Mouse (Mus musculus): ENCODE measurements around the gene Daxx. TPM values are rescaled to one million over a fixed set of nuclear protein-coding genes. Genes with fewer than 3 reads are reported as not detected.

Gene Daxx
- polyA plus RNA-seq, 1 experiment from 2014 or later, result 90.8 TPM

DNA sequence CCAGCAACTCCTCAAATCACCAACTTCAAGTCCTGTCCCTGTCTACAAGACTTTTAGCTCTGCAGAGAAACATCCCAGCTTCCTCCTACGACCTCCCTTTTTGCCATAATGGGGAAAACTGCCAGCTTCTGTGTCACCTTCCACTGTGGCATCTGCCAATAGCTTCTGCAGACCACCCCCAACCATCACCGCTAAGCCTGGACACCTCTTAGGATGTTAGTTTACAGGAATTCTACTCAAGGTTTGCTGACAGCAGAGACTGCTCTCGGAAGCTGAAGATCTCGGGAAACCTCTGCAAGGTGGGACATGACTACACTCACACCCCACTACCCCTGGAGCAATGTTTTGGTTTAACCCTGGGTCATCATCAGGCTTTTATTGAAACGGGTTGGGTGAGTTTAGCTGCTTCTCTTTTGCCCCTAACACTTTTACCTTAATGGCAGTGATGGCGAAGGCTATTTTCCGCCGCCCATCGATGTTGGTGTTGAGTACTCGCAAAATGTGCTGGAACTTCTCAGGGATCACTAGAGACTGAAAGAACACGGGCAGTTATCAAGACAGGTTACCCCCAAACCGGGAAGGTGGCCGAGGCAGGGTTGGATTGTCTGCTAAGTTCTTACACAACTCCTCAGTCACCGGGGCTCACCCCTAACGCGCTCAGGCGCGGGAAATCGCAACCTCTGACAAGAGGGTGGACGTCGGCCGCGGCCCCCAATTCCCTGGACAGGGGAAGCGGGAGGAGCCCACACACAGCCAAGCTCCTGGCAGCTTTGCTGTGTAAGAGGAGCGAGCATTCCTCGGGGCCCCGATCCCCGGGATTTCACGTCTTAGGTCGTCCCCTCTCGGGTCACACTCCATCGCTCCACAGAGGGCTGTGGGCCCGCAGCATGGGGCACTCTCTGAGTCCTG lies 45.7 kb downstream of the Daxx start:
- no peaks in the 10 kb centered on the region for H3K9me3 ChIP-seq
- H3K27ac ChIP-seq, result peak overlapping the region; percentile 95
- H3K36me3 ChIP-seq (replicated peaks), result peaks cover 72% of the 10 kb centered on the region
- no peaks in the 10 kb centered on the region for H3K27me3 ChIP-seq (ENCODE audit: poor library complexity, severe bottlenecking)
- H3K4me1 ChIP-seq, result peaks cover 65% of the 10 kb centered on the region
- no peak for DNase-seq (ENCODE audit: extremely low spot score, low spot score)
- under 1% methylated on average over 33 of the region's 33 CpGs for WGBS
- H3K4me3 ChIP-seq, result peak overlapping the region; percentile 71

DNA sequence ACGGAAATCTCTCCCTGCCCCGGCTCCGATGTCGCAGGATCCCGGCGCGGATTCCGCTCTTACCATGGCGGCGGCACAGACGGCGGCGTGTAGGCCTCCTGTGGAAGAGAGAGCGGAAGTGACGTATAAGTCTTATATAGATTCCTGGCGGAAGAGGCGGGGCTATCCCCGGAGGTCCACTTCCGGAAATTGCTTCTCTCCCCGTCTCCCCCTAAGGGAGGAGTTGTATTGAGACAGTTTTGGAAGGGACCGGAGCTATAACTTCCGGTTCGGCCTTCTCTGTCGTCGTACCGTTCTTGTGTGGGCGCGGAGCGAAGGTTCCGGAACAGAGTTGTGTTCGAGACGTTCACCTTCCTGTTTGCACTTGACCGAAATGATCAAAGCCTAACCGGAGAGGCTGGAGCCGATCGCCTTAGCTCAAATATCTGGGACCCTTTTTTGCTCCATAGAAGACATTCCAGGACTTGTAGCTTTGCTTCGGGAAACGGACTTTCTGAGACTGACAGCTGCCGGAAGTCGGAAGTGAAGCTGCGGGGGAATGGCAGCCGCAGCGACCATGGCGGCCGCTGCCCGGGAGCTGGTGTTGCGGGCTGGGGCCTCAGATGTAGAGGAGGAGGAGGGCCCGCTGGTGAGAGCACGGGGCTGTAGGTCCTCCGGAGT lies 46.5 kb downstream of the Daxx start, which contains the start of the genes Vps52 and Rps18:
TSS of gene Vps52 (plus strand) at position 258 of the 660 bp plus-strand sequence.
TSS of gene Rps18 (minus strand) at position 447 of the 660 bp plus-strand sequence.
- Histone ChIP-seq H3K4me1 (peaks cover 57% of the 10 kb centered on the region), H3K27ac (peak within 1 kb of the TSS; percentile 95), H3K36me3 (replicated peaks) (peaks cover 72% of the 10 kb centered on the region), H3K9me3 (no peaks in the 10 kb centered on the region), H3K27me3 (ENCODE audit: poor library complexity, severe bottlenecking) (no peaks in the 10 kb centered on the region), H3K4me3 (peak within 1 kb of the TSS; percentile 71)
- DNase-seq (ENCODE audit: extremely low spot score, low spot score), result peak; percentile 94
- under 1% methylated on average over 50 of the region's 50 CpGs for WGBS

DNA sequence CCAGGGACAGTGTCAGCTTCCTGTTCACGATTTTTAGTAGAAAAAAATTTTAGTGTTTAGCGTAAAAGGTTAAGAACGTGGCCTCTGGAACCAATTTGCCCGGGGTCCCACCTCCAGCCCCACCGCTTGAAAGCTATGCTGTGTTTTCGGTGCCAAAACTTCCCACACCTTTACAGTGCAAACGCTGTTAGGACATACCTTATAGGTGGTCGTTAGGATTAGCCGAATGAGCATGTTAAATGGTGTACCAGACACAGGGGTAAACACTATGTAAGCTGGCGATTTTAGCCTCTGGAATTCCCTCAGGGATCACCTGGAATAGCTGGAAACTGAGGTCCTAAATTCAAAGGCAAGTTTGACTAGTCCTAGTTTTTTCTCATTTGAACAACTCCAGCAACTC lies 47.1 kb downstream of the Daxx start:
- peaks cover 51% of the 10 kb centered on the region for H3K4me1 ChIP-seq
- no peaks in the 10 kb centered on the region for H3K27me3 ChIP-seq (ENCODE audit: poor library complexity, severe bottlenecking)
- 8% methylated on average over 10 of the region's 10 CpGs for WGBS
- DNase-seq (ENCODE audit: extremely low spot score, low spot score), result no peak
- peaks cover 72% of the 10 kb centered on the region for H3K36me3 ChIP-seq (replicated peaks)
- peak overlapping the region; percentile 95 for H3K27ac ChIP-seq
- H3K4me3 ChIP-seq, result peak overlapping the region; percentile 71
- H3K9me3 ChIP-seq, result no peaks in the 10 kb centered on the region

DNA sequence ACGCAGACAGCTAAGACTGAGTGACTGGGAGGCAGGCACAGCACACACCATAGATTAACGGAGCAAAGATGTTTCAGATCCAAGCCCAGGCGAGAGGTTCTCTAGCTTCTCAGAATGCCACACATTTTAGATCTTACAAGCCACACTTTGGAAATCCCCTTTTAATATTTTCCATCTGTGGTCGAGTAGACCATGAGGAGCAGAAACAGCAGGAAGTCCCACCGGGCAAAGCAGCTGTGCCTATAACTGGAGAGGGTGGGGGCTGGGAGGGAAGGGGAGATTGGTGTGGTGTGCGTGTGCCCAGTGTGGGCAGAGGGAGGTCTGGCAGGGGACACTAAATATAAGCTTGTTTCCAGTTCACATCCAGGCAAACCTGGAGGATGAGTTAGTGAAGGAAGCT lies 48.3 kb downstream of the Daxx start:
- peak overlapping the region; percentile 13 for H3K4me3 ChIP-seq
- H3K27ac ChIP-seq, result no peak overlapping the region
- H3K27me3 ChIP-seq (ENCODE audit: poor library complexity, severe bottlenecking), result no peaks in the 10 kb centered on the region
- 84% methylated on average over 6 of the region's 6 CpGs for WGBS
- H3K36me3 ChIP-seq (replicated peaks), result peaks cover 72% of the 10 kb centered on the region
- peaks cover 39% of the 10 kb centered on the region for H3K4me1 ChIP-seq
- no peak for DNase-seq (ENCODE audit: extremely low spot score, low spot score)
- H3K9me3 ChIP-seq, result no peaks in the 10 kb centered on the region

DNA sequence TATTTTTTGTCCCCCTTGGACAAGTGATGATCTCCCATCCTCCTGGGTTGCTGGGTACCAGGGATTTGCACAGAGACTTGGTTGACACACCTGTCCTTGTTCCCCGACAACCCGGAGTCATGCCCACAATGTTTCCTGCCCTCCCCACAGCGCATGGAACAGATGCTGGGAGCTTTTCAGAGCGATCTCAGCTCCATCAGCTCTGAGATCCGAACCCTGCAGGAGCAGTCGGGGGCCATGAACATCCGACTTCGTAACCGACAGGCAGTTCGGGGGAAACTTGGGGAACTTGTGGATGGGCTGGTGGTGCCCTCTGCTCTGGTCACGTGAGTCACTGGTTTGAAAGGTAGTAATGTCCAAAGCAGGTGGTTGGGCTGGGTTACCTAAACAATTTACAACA lies 49.2 kb downstream of the Daxx start:
- Histone ChIP-seq H3K27me3 (ENCODE audit: poor library complexity, severe bottlenecking) (no peaks in the 10 kb centered on the region), H3K4me3 (no peak overlapping the region), H3K27ac (no peak overlapping the region), H3K4me1 (peaks cover 30% of the 10 kb centered on the region), H3K36me3 (replicated peaks) (peaks cover 72% of the 10 kb centered on the region), H3K9me3 (no peaks in the 10 kb centered on the region)
- DNase-seq (ENCODE audit: extremely low spot score, low spot score), result no peak
- 92% methylated on average over 11 of the region's 11 CpGs for WGBS

DNA sequence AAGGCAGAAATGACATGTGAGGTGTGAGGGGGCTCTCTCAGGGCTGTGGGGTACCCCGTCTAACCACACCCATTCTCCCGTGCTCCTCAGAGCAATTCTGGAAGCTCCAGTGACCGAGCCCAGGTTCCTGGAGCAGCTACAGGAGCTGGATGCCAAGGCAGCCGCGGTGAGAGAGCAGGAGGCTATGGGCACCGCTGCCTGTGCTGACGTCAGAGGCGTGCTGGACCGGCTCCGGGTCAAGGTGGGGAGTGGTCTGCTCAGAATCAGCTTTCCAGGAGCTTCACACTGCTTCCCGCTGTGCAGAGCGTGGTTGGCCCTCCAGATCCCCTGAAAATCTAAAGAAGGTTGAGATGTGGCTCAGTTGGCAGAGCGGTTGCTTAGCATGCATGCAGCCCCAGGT lies 49.9 kb downstream of the Daxx start:
- peaks cover 23% of the 10 kb centered on the region for H3K4me1 ChIP-seq
- no peaks in the 10 kb centered on the region for H3K27me3 ChIP-seq (ENCODE audit: poor library complexity, severe bottlenecking)
- H3K36me3 ChIP-seq (replicated peaks), result peaks cover 72% of the 10 kb centered on the region
- H3K27ac ChIP-seq, result no peak overlapping the region
- no peak overlapping the region for H3K4me3 ChIP-seq
- no peaks in the 10 kb centered on the region for H3K9me3 ChIP-seq
- DNase-seq (ENCODE audit: extremely low spot score, low spot score), result no peak
- WGBS, result 96% methylated on average over 13 of the region's 13 CpGs

DNA sequence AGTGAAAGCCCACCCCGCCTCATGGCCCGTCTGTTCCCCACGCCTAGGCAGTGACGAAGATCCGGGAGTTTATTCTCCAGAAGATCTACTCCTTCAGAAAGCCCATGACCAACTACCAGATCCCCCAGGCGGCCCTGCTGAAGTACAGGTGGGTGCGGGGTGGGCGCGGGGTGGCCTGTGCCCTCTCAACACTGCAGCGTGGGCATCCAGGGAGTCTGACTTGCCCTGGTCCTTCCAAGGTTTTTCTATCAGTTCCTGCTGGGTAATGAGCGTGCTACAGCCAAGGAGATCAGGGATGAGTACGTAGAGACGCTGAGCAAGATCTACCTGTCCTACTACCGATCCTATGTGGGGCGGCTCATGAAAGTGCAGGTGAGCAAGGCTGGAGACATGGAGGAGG lies 50.7 kb downstream of the Daxx start:
- peaks cover 17% of the 10 kb centered on the region for H3K4me1 ChIP-seq
- no peak overlapping the region for H3K27ac ChIP-seq
- H3K27me3 ChIP-seq (ENCODE audit: poor library complexity, severe bottlenecking), result no peaks in the 10 kb centered on the region
- 94% methylated on average over 15 of the region's 15 CpGs for WGBS
- H3K9me3 ChIP-seq, result no peaks in the 10 kb centered on the region
- H3K4me3 ChIP-seq, result no peak overlapping the region
- H3K36me3 ChIP-seq (replicated peaks), result peaks cover 70% of the 10 kb centered on the region
- DNase-seq (ENCODE audit: extremely low spot score, low spot score), result no peak

DNA sequence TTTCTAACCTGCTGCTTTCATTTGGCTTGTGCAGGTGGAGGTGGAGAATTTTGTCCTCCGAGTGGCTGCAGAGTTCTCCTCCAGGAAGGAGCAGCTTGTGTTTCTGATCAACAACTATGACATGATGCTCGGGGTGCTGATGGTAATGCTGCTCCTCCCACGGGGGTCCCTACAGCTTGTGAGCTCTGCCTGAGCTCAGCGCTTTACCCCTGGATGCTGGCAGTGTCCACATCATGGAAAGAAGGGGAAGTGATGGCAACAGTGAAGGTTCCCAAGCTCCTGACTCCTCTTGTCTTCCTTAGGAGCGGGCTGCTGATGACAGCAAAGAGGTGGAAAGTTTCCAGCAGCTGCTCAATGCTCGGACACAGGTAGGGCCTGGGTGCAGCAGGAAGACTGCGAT lies 53.7 kb downstream of the Daxx start:
- Histone ChIP-seq H3K9me3 (no peaks in the 10 kb centered on the region), H3K4me3 (no peak overlapping the region), H3K27me3 (ENCODE audit: poor library complexity, severe bottlenecking) (no peaks in the 10 kb centered on the region), H3K36me3 (replicated peaks) (peaks cover 87% of the 10 kb centered on the region), H3K27ac (no peak overlapping the region), H3K4me1 (0 out of 2 replicates have a peak, but pooled peaks cover under 1% of the 10 kb centered on the region)
- DNase-seq (ENCODE audit: extremely low spot score, low spot score), result no peak
- WGBS, result 94% methylated on average over 7 of the region's 7 CpGs

Small RNA genes within 50 kb of the gene (microRNA-seq; reads per million reads assigned to microRNA genes)
- not detected for gene Gm27740

Other genes with a start within 250 kb of the Daxx start
- gene Hnrnpm, start 222.6 kb upstream of the Daxx start, polyA plus RNA-seq (2016; fragmentation: Nextera tagmentation; extraction: Ambion mirVana), result 515 and 568 TPM in 2 replicates
- 29.5 and 33.1 TPM in 2 replicates for gene March2, start 190.7 kb upstream of the Daxx start, polyA plus RNA-seq (2016; fragmentation: Nextera tagmentation; extraction: Ambion mirVana)
- 338 and 346 TPM in 2 replicates for gene Rab11b, start 148.9 kb upstream of the Daxx start, polyA plus RNA-seq (2016; fragmentation: Nextera tagmentation; extraction: Ambion mirVana)
- 21.4 and 22.4 TPM in 2 replicates for gene Angptl4, start 127.6 kb upstream of the Daxx start, polyA plus RNA-seq (2016; fragmentation: Nextera tagmentation; extraction: Ambion mirVana)
- 22.7 and 27.9 TPM in 2 replicates for gene Kank3, start 98.9 kb upstream of the Daxx start, polyA plus RNA-seq (2016; fragmentation: Nextera tagmentation; extraction: Ambion mirVana)
- 848 and 864 TPM in 2 replicates for gene Rps28, start 84.9 kb upstream of the Daxx start, polyA plus RNA-seq (2016; fragmentation: Nextera tagmentation; extraction: Ambion mirVana)
- gene Ndufa7, start 84.8 kb upstream of the Daxx start, polyA plus RNA-seq (2016; fragmentation: Nextera tagmentation; extraction: Ambion mirVana), result 439 and 441 TPM in 2 replicates
- 86.6 and 89.0 TPM in 2 replicates for gene Cd320, start 66.3 kb upstream of the Daxx start, polyA plus RNA-seq (2016; fragmentation: Nextera tagmentation; extraction: Ambion mirVana)
- gene Gm7029, start 35.6 kb upstream of the Daxx start, polyA plus RNA-seq (2016; fragmentation: Nextera tagmentation; extraction: Ambion mirVana), result not detected in 2 replicates
- gene Kifc1, start 18.8 kb upstream of the Daxx start, polyA plus RNA-seq (2016; fragmentation: Nextera tagmentation; extraction: Ambion mirVana), result 6.6 and 8.1 TPM in 2 replicates
- gene Platr17, start 4.3 kb upstream of the Daxx start, polyA plus RNA-seq (2016; fragmentation: Nextera tagmentation; extraction: Ambion mirVana), result 0.19 and 0.39 TPM in 2 replicates
- gene Tapbp, start 6.5 kb downstream of the Daxx start, polyA plus RNA-seq (2016; fragmentation: Nextera tagmentation; extraction: Ambion mirVana), result 14.1 TPM in 2 replicates
- gene Zbtb22, start 6.5 kb downstream of the Daxx start, polyA plus RNA-seq (2016; fragmentation: Nextera tagmentation; extraction: Ambion mirVana), result 21.2 and 23.2 TPM in 2 replicates
- gene Rgl2, start 20.1 kb downstream of the Daxx start, polyA plus RNA-seq (2016; fragmentation: Nextera tagmentation; extraction: Ambion mirVana), result 39.3 and 46.7 TPM in 2 replicates
- 239 and 242 TPM in 2 replicates for gene Pfdn6, start 30.9 kb downstream of the Daxx start, polyA plus RNA-seq (2016; fragmentation: Nextera tagmentation; extraction: Ambion mirVana)
- gene Wdr46, start 31.2 kb downstream of the Daxx start, polyA plus RNA-seq (2016; fragmentation: Nextera tagmentation; extraction: Ambion mirVana), result 56.1 and 59.6 TPM in 2 replicates
- gene B3galt4, start 42.1 kb downstream of the Daxx start, polyA plus RNA-seq (2016; fragmentation: Nextera tagmentation; extraction: Ambion mirVana), result 3.3 and 3.7 TPM in 2 replicates
- gene Vps52, start 46.4 kb downstream of the Daxx start, polyA plus RNA-seq (2016; fragmentation: Nextera tagmentation; extraction: Ambion mirVana), result 49.4 and 51.3 TPM in 2 replicates
- 1,596 and 1,663 TPM in 2 replicates for gene Rps18, start 46.6 kb downstream of the Daxx start, polyA plus RNA-seq (2016; fragmentation: Nextera tagmentation; extraction: Ambion mirVana)
- 51.2 and 51.8 TPM in 2 replicates for gene H2-K1, start 90.9 kb downstream of the Daxx start, polyA plus RNA-seq (2016; fragmentation: Nextera tagmentation; extraction: Ambion mirVana)
- 11.4 and 12.4 TPM in 2 replicates for gene Ring1, start 115.3 kb downstream of the Daxx start, polyA plus RNA-seq (2016; fragmentation: Nextera tagmentation; extraction: Ambion mirVana)
- gene H2-Ke6, start 118.6 kb downstream of the Daxx start, polyA plus RNA-seq (2016; fragmentation: Nextera tagmentation; extraction: Ambion mirVana), result 95.4 and 96.4 TPM in 2 replicates
- 203 and 206 TPM in 2 replicates for gene Slc39a7, start 122.3 kb downstream of the Daxx start, polyA plus RNA-seq (2016; fragmentation: Nextera tagmentation; extraction: Ambion mirVana)
- gene Rxrb, start 122.4 kb downstream of the Daxx start, polyA plus RNA-seq (2016; fragmentation: Nextera tagmentation; extraction: Ambion mirVana), result 44.5 and 48.3 TPM in 2 replicates
- 0.74 and 0.75 TPM in 2 replicates for gene Col11a2, start 130.0 kb downstream of the Daxx start, polyA plus RNA-seq (2016; fragmentation: Nextera tagmentation; extraction: Ambion mirVana)
- 0.12 and 0.43 TPM in 2 replicates for gene H2-Oa, start 182.9 kb downstream of the Daxx start, polyA plus RNA-seq (2016; fragmentation: Nextera tagmentation; extraction: Ambion mirVana)
- 4.5 and 6.9 TPM in 2 replicates for gene H2-DMa, start 210.1 kb downstream of the Daxx start, polyA plus RNA-seq (2016; fragmentation: Nextera tagmentation; extraction: Ambion mirVana)
- gene Brd2, start 213.2 kb downstream of the Daxx start, polyA plus RNA-seq (2016; fragmentation: Nextera tagmentation; extraction: Ambion mirVana), result 121 and 134 TPM in 2 replicates
- 0.16 and 0.26 TPM in 2 replicates for gene H2-DMb2, start 233.9 kb downstream of the Daxx start, polyA plus RNA-seq (2016; fragmentation: Nextera tagmentation; extraction: Ambion mirVana)
- gene H2-DMb1, start 243.7 kb downstream of the Daxx start, polyA plus RNA-seq (2016; fragmentation: Nextera tagmentation; extraction: Ambion mirVana), result 0.24 and 0.81 TPM in 2 replicates